Mouse (Mus musculus) C2C12 (cell line): ENCODE measurements around the gene Dazap1. TPM values are rescaled to one million over a fixed set of nuclear protein-coding genes. Genes with fewer than 3 reads are reported as not detected.
"Not testable (repeated sequence)": the region's sequence is repeated elsewhere in the genome, so short reads cannot be mapped to it uniquely, and the experiment has no call there.

Experiments
- H3K27me3 ChIP-seq: one replicate; pipeline ENCODE4 v1.6.1; 2011; ENCODE audit not compliant: control insufficient read depth, insufficient read depth, insufficient read length
- H3K36me3 ChIP-seq: one replicate; pipeline ENCODE4 v1.6.1; 2011; ENCODE audit not compliant: control insufficient read depth, insufficient read depth
- H3K4me3 ChIP-seq: one replicate; pipeline ENCODE4 v1.5.1; 2011; ENCODE audit warnings: mild to moderate bottlenecking, control low read depth; ENCODE audit not compliant: poor library complexity, insufficient read depth, severe bottlenecking
- H3K79me2 ChIP-seq: one replicate; pipeline ENCODE4 v1.6.1; 2011; ENCODE audit not compliant: control insufficient read depth, insufficient read depth
- H3K79me3 ChIP-seq: one replicate; pipeline ENCODE4 v1.6.1; 2011; ENCODE audit warnings: low read depth, control low read depth
- H3ac ChIP-seq: one replicate; pipeline ENCODE3; 2011; ENCODE audit warnings: low read depth; ENCODE audit not compliant: control insufficient read depth, insufficient read length
- CEBPB ChIP-seq: IDR thresholded peaks from one replicate; pipeline ENCODE4 v1.6.1; 2011; ENCODE audit warnings: low read depth, mild to moderate bottlenecking, control low read depth, moderate library complexity
- CTCF ChIP-seq: IDR thresholded peaks from one replicate; pipeline ENCODE4 v1.5.1; 2011; ENCODE audit not compliant: control insufficient read depth, insufficient read depth, insufficient read length
- FOSL1 ChIP-seq: IDR thresholded peaks from one replicate; pipeline ENCODE4 v1.8.0; 2011; ENCODE audit warnings: mild to moderate bottlenecking, low read length; ENCODE audit not compliant: poor library complexity, insufficient read depth, severe bottlenecking
- MAX ChIP-seq: IDR thresholded peaks from one replicate; pipeline ENCODE4 v1.6.1; 2011; ENCODE audit warnings: mild to moderate bottlenecking, control low read depth
- MYOD1 ChIP-seq: IDR thresholded peaks from one replicate; pipeline ENCODE4 v1.6.1; 2011; ENCODE audit warnings: low read depth; ENCODE audit not compliant: control insufficient read depth, insufficient read length
- MYOG ChIP-seq: IDR thresholded peaks from one replicate; pipeline ENCODE4 v1.6.1; 2011; ENCODE audit not compliant: control insufficient read depth, insufficient read length; ENCODE audit errors: extremely low read depth
- USF1 ChIP-seq: IDR thresholded peaks from one replicate; pipeline ENCODE4 v1.6.1; 2011; ENCODE audit warnings: low read depth, mild to moderate bottlenecking, control low read depth, moderate library complexity
- polyA plus RNA-seq: library from polyadenylated mRNA; unstranded; fragments of >200 nt; fragmentation: generic; extraction: Trizol; gene quantifications from one replicate; pipeline ENCODE4 v1.2.1, GENCODE M21; 2012; ENCODE audit warnings: missing spikeins

Gene Dazap1
- polyA plus RNA-seq, 1 experiment, result 159 TPM

- Histone ChIP-seq H3K4me3 (no peak overlapping the region), H3ac (no peak overlapping the region), H3K27me3 (no peaks in the 10 kb centered on the region), H3K36me3 (peaks cover 38% of the 10 kb centered on the region), H3K79me3 (peaks cover 28% of the 10 kb centered on the region), H3K79me2 (peaks cover 36% of the 10 kb centered on the region)
- no peak for TF ChIP-seq MAX
- no peak for TF ChIP-seq MYOG
Measured at GRCm38 (mm10) chr10:80247849-80248248, 13.4 kb upstream of the Dazap1 start.

- not testable (repeated sequence) for H3K4me3 ChIP-seq, H3ac ChIP-seq, H3K27me3 ChIP-seq
- Histone ChIP-seq H3K36me3 (peaks cover 37% of the 10 kb centered on the region), H3K79me2 (peaks cover 42% of the 10 kb centered on the region), H3K79me3 (peaks cover 32% of the 10 kb centered on the region)
Measured at GRCm38 (mm10) chr10:80248437-80248836, 12.8 kb upstream of the Dazap1 start.

- Histone ChIP-seq H3K79me2 (peaks cover 43% of the 10 kb centered on the region), H3K79me3 (peaks cover 32% of the 10 kb centered on the region), H3K36me3 (peaks cover 36% of the 10 kb centered on the region), H3K27me3 (no peaks in the 10 kb centered on the region), H3K4me3 (peak within 1 kb of the TSS; percentile 63), H3ac (peak within 1 kb of the TSS; percentile 71)
- TF ChIP-seq CEBPB (peak; percentile 63), USF1 (no peak), CTCF (no peak), MYOG (no peak)
Measured at GRCm38 (mm10) chr10:80248971-80249640, 12.2 kb upstream of the Dazap1 start, which contains the start of gene Ndufs7. Gene Ndufs7, plus strand, starts transcription at chr10:80249121.

GRCm38 (mm10) chr10:80250059-80250458 is 11.2 kb upstream of the Dazap1 start:
- H3K27me3 ChIP-seq, result no peaks in the 10 kb centered on the region
- H3ac ChIP-seq, result peak overlapping the region; percentile 71
- H3K79me2 ChIP-seq, result peaks cover 43% of the 10 kb centered on the region
- peaks cover 38% of the 10 kb centered on the region for H3K36me3 ChIP-seq
- peaks cover 32% of the 10 kb centered on the region for H3K79me3 ChIP-seq
- no peak for TF ChIP-seq MYOG
- TF ChIP-seq CEBPB, result no peak
- no peak for TF ChIP-seq MAX
- TF ChIP-seq FOSL1, result no peak
- TF ChIP-seq MYOD1, result no peak
- TF ChIP-seq USF1, result no peak
- TF ChIP-seq CTCF, result no peak
- H3K4me3 ChIP-seq, result peak overlapping the region; percentile 63

- no peak overlapping the region for H3K4me3 ChIP-seq
- H3K36me3 ChIP-seq, result peaks cover 39% of the 10 kb centered on the region
- no peaks in the 10 kb centered on the region for H3K27me3 ChIP-seq
- H3K79me2 ChIP-seq, result peaks cover 43% of the 10 kb centered on the region
- H3K79me3 ChIP-seq, result peaks cover 32% of the 10 kb centered on the region
- TF ChIP-seq CTCF (no peak), CEBPB (no peak), USF1 (no peak)
- H3ac ChIP-seq, result no peak overlapping the region
Measured at GRCm38 (mm10) chr10:80250573-80250972, 10.7 kb upstream of the Dazap1 start.

GRCm38 (mm10) chr10:80252011-80252410 is 9.3 kb upstream of the Dazap1 start:
- H3K36me3 ChIP-seq, result peaks cover 53% of the 10 kb centered on the region

More at GRCm38 (mm10) chr10:80252011-80252410, 9.3 kb upstream of the Dazap1 start:
- H3K79me2 ChIP-seq, result peaks cover 43% of the 10 kb centered on the region
- TF ChIP-seq FOSL1, result no peak
- TF ChIP-seq USF1, result no peak
- TF ChIP-seq MAX, result no peak
- TF ChIP-seq MYOG, result no peak
- no peak for TF ChIP-seq CTCF
- TF ChIP-seq MYOD1, result no peak
- no peak for TF ChIP-seq CEBPB
- H3ac ChIP-seq, result no peak overlapping the region
- H3K4me3 ChIP-seq, result no peak overlapping the region
- no peaks in the 10 kb centered on the region for H3K27me3 ChIP-seq
- peaks cover 32% of the 10 kb centered on the region for H3K79me3 ChIP-seq
